Mouse (Mus musculus) ovary, postnatal 36 days (tissue): ENCODE results near the gene Il11.
A peak's percentile ranks its signal among the peaks of the same experiment; 100 is the strongest.
"Not testable (repeated sequence)": the region's sequence is repeated elsewhere in the genome, so short reads cannot be mapped to it uniquely, and the experiment has no call there.

ENCODE experiments used
- DNase-seq: peaks from one replicate; pipeline ENCODE4 v3.0.0; 2022; ENCODE audit warnings: low spot score, mixed read lengths

Il11 gene

DNA sequence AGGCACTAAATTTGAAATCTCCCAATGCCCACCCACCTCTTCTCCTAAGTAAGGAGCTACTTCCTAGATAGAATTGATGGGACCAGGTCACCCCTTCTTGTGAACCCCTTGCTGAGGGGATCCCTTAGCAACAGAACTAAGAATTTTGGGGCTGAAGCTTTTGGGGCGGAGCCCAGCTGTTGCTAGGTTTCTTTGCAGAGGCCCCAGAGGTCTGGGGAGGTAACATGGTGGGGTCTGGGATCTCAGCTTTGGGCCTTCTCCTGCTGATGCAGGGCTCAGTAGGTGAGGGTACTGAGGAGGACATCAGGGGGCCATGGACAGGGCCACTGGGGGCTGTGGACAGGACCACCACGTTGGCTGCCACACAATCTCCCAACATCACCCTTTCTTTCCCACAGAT, at the start of gene Il11, which contains the start of gene Tmem190:
Gene Il11, minus strand, starts transcription at position 101 of the 400 bp plus-strand sequence.
Gene Tmem190, plus strand, starts transcription at position 179 of the 400 bp plus-strand sequence.
- DNase-seq, result no peak

DNA sequence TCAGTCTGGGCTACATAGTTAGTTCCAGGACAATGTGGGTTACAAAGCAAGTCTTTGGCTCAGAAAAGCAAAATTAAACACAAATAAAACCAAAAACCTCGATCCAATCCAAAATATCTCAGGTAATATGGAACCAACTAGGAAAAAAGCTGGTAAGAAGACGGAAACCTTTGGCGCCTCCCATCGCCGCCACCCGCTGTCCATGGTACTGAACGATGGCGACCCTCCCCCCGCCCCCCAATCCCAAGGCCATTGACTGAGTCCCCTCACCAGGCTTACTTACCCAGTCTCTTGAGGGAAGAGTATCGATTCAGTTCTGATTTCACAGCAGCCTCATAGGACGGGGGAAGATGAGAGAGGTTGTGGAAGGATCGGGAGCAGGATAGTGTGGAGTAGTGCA, 47.8 kb upstream of the Il11 start:
- DNase-seq, result no peak

DNA sequence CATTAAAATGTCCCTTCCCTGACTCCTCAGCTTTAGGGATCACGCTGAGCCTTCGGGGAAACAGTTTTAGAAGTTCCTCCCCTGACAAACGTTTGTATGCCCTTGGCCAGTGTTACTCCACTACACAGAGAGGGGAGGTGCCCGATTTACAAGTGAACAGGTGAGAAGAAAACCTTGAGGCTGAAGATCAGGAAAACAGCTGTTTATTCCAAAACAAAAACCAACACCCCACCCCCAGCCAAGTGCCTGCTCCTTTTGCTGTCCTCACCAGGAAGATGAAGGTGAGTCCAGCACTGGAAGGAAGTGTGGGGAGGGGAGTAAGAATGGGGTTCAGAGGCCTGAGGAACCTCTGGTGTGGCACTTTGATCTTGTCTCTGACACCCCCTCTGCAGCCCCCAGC, 42.7 kb upstream of the Il11 start:
- no peak for DNase-seq

DNA sequence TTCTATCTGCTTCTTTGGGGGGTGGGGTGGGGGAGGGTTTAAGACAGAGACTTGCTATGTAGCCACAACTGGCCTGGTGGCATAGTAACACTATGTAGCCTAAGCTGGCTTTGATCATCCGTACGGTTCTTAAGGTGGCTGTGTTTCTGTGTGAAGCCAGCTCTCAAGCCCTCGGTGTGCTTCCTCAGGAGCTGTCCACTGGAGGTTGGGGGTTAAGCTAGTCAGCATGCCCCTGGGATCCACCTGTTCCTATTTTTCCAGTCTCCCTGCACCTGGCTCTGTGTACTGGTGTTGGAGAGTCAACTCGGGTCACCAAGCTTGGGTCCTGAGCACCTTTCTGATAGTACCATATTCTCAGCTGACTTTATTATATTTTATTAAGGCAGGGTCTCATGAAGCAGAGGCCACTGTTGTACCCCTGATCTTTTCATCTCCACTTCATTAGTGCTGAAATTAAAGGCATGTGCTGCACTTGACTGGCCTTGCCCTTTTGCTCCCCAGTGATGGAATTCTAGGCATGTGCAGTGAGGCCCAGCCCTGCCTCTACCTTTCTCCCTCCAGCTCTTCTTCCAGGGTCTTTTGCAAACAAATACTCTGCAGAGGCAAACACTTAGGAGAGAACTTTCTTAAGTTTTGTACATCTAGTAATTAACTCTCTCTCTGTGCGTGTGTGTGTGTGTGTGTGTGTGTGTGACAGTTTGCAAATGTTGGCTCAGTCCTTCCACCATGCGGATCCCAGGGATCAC, 39.7 kb upstream of the Il11 start:
- no peak for DNase-seq

DNA sequence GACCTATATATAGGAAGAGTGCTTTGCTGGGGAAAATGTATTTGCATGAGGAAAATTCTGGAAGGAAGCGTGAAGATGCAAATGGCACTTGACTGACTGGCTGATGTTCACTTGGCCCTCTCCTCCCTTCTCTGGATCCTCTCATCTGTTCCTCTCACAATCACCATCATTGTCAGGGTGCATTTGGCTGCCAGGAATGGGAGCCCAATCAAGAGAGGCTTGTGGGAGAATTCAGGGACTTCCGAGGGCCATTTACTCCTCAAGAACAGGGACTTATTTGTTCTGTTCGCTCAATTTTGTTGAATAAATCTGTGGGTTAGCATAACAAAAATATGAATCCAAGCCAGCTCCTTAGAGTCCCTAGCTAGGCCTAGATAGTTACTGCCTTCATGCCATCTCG, 39.0 kb upstream of the Il11 start:
- DNase-seq, result no peak

DNA sequence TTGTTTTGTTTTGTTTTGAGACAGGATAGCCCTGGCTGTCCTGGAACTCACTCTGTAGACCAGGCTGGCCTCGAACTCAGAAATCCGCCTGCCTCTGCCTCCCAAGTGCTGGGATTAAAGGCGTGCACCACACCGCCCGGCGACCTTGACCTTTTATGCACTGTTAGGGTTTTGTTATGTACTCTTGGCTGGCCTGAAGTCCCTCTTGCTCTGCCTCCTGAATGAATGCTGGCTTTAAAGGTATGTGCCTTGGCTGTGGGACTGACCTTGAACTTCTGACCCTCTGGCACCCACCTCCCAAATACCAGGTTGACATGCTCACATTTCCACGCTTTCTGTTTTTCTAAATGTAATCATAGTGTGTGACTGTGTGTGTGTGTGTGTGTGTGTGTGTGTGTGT, 38.3 kb upstream of the Il11 start:
- DNase-seq, result not testable (repeated sequence)

DNA sequence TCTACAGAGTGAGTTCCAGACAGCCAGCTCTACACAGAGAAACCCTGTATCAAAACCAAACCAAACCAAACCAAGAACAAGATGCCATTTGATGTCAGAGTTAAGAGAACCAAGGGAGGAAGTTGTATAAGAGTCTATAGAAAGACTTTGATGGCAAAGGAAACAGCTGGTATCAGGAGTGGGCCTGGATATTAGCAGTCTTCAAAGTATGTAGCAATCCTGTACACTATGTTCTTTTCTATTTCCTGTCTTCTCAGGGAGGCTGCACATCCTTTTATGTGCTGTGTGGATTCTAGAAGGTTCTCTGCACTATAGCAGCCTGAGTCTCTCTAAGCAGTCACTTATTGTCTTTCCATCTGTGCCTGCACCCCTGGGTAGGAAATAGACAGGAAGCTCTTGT, 33.9 kb upstream of the Il11 start:
- no peak for DNase-seq

DNA sequence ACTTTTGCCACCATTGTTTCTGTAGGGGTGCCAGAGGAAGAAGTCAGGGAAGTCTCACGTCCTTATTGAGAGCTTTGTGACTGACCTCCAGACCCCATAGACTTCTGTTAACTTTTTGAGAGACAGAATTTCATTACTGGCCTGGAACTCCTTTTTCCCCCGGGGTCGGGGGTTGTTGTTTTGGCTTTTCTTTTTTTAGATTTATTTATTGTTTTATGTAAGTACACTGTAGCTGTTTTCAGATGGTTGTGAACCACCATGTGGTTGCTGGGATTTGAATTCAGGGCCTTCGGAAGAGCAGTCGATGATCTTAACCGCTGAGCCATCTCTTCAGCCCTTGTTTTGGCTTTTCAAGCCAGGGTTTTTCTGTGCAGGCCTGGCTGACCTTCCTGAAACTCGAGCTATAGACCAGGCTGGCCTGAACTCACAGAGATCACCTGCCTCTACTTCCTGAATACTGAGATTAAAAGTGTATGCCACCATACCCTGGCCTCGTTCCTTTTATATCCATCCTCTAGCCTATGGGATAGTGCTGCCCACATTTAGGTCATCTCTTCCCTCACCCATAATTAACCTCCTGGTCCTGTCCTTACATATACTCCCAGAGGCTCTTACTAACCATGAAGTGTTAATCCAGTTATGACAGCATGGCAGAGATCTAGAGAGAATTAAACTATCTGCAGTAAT, 30.6 kb upstream of the Il11 start:
- DNase-seq, result no peak

DNA sequence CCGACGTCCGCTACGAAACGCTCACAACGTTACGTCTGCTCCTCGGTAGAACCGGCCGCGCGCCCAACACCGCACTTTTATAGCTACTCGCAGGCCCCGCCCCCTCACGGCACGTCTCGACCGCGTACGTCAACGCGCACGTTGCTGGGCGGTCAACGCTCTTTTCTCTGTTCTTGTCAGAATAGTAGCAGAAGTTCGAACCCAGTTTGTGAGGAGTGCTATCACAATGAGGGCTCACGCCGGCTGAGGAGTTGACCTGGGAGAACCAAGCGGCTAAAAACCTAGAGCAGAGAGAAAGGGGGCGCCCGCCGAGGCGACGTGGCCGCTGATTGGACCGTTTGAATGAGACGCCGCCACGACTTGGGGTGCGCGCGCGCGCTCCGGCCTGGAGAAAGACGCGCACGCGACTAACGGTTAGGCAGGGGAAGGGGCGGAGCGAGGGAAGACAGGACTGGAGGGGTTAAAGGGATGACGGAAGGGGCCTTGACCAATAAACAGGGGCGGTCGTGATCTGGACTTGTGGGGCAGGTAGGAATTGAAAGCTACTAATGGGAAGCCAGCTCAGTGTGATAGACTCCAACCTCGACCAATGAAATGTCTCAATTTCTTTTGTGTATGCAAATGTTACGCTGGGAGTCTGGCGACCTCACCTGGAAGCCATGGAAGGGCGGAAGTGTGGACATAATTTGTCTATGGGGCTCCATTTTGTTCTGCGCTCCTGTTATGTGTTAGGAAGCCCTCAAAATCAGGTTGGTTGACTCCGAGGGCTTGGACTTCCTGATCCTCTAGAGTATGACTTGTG, 29.8 kb upstream of the Il11 start, which contains the start of gene Ube2s:
Gene Ube2s, minus strand, starts transcription at position 288 of the 802 bp plus-strand sequence.
- peak; percentile 96 for DNase-seq

DNA sequence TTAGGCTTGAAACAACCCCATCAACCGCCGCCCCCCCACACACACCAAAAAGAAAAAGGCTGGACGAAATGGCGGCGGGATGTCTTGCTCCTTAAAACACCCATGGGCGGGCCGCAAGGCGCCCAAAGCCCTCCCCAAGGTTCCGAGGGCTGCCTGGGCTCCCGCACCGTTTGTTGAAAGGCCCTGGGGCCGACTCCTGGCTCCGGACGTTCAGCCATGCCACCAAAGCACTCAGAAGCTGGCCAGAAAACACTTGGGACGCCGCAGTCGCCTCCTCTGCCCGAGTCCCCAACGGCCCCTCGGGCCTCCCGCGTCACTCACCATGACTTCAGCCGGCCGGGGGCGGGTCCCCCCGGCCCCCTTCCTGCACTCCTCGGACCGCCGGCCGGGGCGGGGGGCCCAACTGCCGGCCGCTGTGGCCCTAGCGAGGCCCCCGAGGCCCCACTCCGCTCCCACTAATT, 29.2 kb upstream of the Il11 start:
- DNase-seq, result no peak

DNA sequence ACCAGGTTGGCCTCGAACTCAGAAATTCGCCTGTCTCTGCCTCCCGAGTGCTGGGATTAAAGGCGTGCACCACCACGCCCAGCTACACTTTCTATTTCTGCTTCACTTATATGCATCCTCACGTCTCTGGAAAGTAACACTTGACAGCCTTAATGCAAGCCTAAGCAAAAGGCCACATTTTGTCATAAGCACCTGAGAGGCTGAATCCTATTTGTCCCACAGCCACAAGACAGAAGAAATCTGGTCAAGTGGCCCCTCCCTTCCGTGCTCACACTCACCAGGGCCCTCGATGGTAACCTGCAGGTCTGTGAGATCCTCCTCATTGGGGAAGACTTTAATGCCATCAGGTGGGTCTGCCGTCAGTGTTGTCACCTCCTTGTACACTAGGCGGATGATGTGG, 28.5 kb upstream of the Il11 start:
- not testable (repeated sequence) for DNase-seq

DNA sequence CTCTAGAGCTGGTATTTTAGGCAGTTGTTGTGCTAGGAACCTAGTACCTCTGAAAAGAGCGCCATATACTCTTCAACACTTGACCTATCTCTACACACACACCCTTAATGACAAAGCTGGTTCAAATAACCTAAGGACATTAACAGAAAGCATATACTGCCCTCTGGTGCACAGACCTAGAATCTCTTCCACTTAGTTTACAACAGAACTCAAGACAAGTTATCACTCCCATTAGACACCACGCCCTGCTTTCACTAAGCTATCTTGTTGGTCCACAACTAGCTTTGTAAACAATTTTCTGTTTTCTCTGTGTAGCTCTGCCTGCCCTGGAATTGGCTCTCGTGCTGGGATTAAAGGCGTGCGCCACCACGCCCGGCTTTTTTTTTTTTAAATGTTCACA, 24.1 kb upstream of the Il11 start:
- no peak for DNase-seq

DNA sequence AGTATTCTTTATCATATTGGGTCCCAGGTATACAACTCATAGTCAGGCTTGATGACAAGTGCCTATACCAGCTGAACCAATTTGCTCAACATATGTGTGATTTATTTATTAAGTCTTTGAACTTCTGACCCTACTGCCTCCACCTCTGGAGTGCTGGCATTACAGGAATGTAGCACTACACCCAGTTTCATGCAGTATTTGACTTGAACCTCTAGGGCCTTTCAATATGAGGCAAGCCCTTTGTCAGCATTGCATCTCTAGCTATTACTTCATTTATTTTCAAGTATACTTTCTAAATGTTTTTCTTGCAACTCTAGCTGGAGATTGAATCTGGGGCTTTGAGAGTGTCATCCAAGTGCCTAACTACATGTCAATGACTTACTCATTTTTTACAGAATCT, 19.6 kb upstream of the Il11 start:
- no peak for DNase-seq

DNA sequence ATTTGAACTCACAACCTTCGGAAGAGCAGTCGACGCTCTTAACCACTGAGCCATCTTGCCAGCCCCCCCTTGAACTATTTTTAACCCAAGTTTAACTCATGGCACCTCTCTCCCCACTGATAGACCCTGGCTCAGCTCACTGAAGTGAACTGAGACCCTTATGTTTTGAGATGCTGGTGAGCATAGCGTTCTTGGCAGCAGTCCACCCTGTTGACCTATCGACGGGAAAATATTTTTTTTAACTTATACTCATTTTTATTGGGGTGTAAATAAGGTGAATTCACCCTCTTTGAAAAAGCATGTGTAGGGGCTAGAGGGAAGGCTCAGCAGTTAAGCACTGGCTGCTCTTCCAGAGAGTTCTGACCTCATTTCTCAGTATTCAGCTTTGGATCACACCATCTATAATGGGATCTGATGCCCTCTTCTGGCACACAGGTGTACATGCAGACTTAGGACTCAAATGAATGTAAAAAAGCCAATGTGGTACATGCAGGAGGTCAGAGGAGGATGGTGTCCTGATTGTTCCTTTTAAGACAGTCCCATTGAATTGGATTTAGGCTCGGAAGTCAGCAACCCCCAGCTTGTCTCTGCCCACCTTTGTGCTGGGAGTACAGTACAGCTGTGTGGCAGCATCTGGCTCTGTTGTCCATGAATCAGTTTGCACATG, 13.2 kb upstream of the Il11 start:
- DNase-seq, result no peak

DNA sequence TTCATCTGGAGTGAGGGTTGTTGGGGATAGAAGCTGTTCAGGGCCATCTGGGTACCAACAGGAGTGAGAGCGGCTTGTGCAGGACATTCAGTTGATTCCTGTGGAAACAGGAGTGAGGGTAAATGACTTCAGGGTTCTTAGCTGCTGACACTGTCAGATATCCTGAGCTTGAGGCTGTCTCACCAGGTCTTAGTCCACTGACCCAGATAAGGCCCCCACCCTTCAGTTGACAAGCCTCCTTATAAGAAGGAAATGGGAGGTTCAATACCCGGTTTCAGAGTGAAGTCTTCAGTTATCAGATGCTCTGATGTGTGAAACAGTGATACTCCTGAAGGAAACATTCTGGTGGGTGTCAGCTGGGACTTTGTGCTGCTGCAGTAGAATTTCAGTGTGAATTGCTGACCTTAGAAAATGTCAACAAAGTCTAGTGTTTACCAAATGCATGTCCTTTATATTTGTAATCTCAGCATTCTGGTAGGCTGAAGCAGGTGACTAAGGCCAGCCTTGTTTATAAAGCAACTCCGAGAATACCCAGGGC, 12.0 kb upstream of the Il11 start:
- DNase-seq, result no peak

DNA sequence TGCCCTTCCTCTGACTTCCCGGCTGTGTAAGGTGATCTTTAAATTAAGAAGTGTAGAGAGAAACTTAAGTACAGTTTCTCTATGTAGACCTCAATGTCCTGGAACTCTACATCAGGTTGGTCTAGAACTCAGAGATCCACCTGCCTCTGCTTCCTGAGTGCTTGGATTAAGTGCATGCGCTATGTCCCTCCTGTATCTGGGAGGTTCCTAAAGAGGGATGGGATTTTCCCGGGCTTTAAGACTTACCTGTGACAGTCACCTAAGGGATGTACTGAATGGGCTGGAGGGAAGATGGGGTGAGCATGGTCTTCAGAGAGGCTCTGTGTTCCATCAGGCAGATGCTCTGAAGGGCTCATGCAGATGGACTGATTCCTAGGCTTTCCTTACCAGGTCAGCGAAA, 11.0 kb upstream of the Il11 start:
- no peak for DNase-seq

DNA sequence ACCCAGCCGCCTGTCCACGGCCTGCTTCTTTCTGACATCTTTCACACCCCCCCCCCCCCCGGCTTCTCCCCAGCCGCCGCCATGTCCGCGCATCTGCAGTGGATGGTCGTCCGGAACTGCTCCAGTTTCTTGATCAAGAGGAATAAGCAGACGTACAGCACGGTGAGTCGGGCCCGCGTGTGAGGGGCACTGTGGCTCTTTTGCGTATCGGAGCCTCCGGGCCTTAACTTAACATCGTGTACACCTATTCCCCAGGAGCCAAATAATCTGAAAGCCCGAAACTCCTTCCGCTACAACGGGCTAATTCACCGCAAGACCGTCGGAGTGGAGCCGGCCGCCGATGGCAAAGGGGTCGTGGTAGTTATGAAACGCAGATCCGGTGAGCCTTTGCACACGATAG, 10.6 kb upstream of the Il11 start:
- not testable (repeated sequence) for DNase-seq

DNA sequence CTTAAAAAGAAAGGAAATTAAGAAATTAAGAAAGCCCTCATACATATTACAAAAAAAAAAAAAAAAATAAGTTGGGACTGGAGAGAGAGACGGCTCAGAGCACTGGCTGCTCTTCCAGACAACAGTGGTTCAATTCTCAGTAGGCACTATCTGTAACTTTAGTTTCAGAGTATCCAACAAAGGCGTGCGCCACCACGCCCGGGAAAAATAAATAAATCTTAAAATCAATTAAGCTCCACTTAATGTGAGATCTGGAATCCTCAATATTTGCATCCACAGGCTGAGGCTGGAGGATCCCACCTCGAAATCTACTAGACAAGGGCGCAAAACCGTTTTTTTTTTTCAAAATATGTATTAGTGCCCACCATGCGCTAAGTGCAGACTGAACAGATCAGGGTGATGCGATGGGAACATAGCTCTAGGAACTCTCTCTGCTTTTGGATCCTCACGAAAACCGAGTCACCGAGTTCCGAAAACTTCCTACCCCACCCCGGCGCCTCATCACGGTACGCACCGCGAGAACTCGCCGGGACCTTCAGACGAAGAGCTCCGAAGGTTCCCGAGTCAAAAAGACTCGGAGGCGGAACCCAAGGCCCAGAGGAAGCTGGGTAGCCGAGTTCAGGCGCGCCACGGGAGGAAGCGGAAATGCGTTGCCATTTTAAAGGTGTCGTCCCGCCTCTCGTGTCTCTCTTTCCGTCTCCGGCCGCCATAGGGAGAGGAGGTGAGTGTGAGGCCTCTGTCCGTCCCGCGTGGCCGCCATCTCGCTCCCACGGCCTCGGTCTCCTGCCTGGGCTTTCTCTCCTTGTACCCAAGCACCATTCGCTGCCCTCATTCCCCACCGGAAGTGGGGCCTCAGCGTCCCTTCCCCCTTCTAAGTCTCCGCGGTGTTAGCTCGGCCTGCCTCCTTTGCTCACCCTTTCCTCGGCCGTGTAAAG, 9.9 kb upstream of the Il11 start, which contains the start of gene Rpl28:
Gene Rpl28, plus strand, starts transcription at position 597 of the 935 bp plus-strand sequence.
- DNase-seq, result peak; percentile 93

DNA sequence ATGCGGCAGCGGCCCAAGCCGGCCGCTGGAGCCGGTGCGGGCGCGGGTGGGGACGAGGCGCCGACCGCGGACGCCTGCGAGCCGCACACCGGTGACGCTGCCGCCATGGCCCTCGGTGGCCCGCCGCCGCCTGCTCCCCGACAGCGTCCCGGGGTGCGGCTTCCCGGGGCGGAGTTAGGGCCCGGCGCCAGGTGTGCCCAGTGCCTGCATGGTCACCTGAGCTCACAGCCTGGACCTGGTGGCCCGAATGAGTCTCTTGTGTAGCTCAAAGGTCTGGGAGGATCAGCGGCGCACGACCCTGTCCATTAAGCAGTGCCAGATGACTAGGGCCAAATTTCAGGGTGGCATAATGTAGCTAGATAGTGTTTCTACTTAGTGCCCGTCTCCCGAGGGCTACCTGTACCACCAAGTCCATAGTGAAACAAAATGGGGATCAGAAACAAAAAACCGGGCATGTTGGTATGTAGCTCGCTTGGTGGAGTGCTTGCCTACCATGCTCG, 6.8 kb upstream of the Il11 start, which contains the start of gene Tmem238:
Gene Tmem238, minus strand, starts transcription at position 221 of the 500 bp plus-strand sequence.
- DNase-seq, result no peak
